Mouse (Mus musculus) left cerebral cortex, postnatal 25 days (tissue): ENCODE results near the gene Hs6st3. TPM values are rescaled to one million over a fixed set of nuclear protein-coding genes. Genes with fewer than 3 reads are reported as not detected.
A peak's percentile ranks its signal among the peaks of the same experiment; 100 is the strongest.
"Not testable (repeated sequence)": the region's sequence is repeated elsewhere in the genome, so short reads cannot be mapped to it uniquely, and the experiment has no call there.

Experiments used
- DNase-seq, 2 experiments: peaks; one replicate each; pipeline ENCODE4 v3.0.0; 2022; ENCODE audit warnings: low spot score in 2 of 2, mixed read lengths in 1 of 2
- intact Hi-C: fragments of 180-260 bp; cut with DNase I; formaldehyde crosslinking; loops from one replicate; pipeline ENCODE4 v1.15.1; 2025
- total RNA-seq, 2 experiments: library from RNA; stranded (reverse); gene quantifications; 2 replicates each; pipeline ENCODE4 v1.2.3; 2021

The Hs6st3 gene
- total RNA-seq, 2 experiments from 2014 or later: 72.5 to 72.6 TPM

- DNase-seq: peak in 1 of 2 experiments; percentile 50
- intact Hi-C loops: no loop called here
These were observed 89.7 kb downstream of the Hs6st3 start for GRCm38 (mm10) chr14:119227709-119228338.

DNA sequence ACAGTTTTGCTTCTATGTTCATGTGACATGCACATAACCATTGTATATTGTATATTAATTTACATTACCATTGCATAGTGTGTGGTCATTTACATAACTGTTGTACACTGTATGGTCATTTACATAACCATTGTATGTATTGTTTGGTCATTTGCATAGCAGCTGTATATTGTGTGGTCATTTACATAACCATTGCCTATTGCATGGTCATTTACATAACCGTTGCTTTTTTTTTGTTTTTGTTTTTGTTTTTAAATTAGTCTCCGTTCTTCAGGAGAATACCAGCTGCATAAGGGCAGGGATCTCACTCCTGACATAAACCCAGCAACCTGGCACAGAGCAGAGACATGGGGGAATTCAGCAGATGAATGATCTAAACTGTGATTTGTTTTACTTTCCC lies 95.5 kb downstream of the Hs6st3 start:
- DNase-seq: no peak
- intact Hi-C loops: no loop called here

DNA sequence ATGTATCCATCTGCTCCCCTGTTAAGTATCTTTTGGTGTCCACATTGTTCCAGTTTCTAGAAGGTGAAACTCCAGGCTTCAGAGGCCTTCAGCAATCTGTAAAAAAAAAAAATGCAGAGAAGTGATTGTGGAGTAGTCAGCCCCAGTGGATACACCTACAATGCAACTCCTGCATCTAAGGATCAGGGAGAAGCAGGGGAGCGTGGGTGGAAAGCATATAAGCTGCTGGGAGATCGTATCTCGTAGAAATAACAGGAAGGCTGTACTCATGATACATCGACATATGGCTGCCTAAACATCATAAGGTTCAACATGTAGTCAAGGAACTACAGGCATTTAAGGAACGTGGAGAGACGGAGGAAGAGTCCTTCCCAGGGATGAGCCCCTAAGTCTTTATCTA lies 109.0 kb downstream of the Hs6st3 start:
- intact Hi-C loops: no loop called here
- DNase-seq: peak in 1 of 2 experiments; percentile 67

DNA sequence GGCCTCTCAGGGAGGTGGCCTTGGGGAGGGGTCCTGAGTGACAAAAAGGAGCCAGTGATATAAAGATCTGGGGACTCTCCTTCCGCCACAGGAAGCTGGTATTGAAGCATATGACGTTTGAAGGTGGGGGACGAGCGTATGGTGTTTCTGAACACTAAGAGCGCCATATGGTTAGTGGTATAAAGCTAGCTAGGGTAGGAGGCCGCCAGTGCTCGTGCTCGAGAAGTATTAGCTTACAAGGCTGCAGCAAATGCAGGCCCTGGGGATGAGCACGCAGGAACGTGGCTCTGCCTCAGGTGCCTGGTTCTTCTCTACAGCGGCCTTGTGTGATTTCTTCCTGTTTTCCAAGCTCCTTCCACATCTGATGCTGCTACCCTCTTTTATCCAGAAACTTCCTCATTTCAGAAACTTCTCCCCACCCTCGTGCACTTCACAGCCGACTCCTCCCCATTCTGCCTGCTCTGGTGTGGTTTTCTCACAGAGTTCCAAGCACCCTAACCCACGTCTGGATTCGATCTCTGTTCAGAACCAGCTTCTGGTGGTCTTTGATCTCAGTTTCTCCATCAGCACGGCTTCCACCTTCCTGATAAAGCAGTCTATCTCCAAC lies 110.0 kb downstream of the Hs6st3 start:
- peak; percentile 45 to 87 for DNase-seq

GRCm38 (mm10) chr14:119250353-119250752 lies 112.2 kb downstream of the Hs6st3 start:
- intact Hi-C loops: no loop called here
- no peak for DNase-seq

More for the DNA sequence above, 110.0 kb downstream of the Hs6st3 start:
- intact Hi-C loops: no loop called here

GRCm38 (mm10) chr14:119255396-119255795 lies 117.3 kb downstream of the Hs6st3 start:
- intact Hi-C loops: no loop called here
- peak in 1 of 2 experiments; percentile 50 for DNase-seq

DNA sequence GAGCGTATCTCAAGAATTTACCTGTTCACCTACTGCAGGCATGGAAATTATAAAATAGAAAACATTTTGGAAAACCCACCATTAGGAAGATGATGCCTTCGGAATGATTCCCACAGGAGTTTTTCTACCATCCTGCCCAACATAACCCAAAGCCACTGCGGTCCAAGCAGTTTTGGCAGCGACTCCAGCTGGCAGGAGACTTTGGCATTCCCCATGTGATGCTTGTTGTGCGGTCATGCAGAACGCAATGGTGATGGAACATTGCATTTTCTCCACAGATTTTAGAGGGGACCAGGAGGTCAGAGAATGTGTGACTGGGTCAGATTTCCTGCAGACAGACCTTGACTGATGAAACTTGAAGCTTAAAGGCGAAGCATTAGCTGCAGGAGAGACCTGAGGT lies 118.9 kb downstream of the Hs6st3 start:
- intact Hi-C loops: no loop called here
- no peak for DNase-seq

GRCm38 (mm10) chr14:119260176-119260962 lies 122.2 kb downstream of the Hs6st3 start:
- intact Hi-C loops: no loop called here
- DNase-seq: no peak

DNA sequence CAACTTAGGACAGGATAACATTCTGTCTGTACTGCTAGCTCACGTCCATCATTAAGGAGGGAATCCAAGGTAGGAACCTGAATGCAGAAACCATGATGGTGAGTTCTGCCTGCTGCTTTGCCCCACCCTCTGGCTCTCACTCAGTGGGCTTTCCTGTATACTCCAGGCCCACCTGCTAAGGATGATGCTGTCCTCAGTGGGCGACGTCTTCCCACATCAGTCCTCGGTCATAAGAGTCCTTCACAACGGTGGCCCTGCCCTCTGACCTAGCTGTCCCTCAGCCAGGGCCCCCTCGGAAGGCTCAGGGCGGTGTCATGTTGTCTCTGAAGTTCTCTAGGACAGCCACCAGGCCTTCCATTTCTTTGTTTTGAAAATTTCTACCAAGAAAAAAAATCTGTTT lies 128.2 kb downstream of the Hs6st3 start:
- intact Hi-C loops: no loop called here
- no peak for DNase-seq

- intact Hi-C loops: no loop called here
- DNase-seq: no peak
These were observed 134.9 kb downstream of the Hs6st3 start for GRCm38 (mm10) chr14:119273088-119273487.

GRCm38 (mm10) chr14:119278156-119278555 lies 140.0 kb downstream of the Hs6st3 start:
- DNase-seq, intact Hi-C loops: not testable (repeated sequence)

- DNase-seq: no peak
- intact Hi-C loops: no loop called here
These were observed 145.8 kb downstream of the Hs6st3 start for GRCm38 (mm10) chr14:119283951-119284350.

- no peak for DNase-seq
- intact Hi-C loops: no loop called here
These were observed 151.5 kb downstream of the Hs6st3 start for GRCm38 (mm10) chr14:119289668-119290067.

GRCm38 (mm10) chr14:119294071-119294470 lies 155.9 kb downstream of the Hs6st3 start:
- intact Hi-C loops: no loop called here
- no peak for DNase-seq

- intact Hi-C loops: no loop called here
- DNase-seq: peak; percentile 9 to 78
These were observed 168.3 kb downstream of the Hs6st3 start for GRCm38 (mm10) chr14:119306461-119306860.

- intact Hi-C loops: no loop called here
- DNase-seq: no peak
These were observed 180.2 kb downstream of the Hs6st3 start for GRCm38 (mm10) chr14:119318379-119318778.

GRCm38 (mm10) chr14:119347236-119347635 lies 209.1 kb downstream of the Hs6st3 start:
- intact Hi-C loops: no loop called here
- DNase-seq: peak; percentile 19 to 59

GRCm38 (mm10) chr14:119361414-119361813 lies 223.3 kb downstream of the Hs6st3 start:
- DNase-seq: no peak

GRCm38 (mm10) chr14:119367866-119368425 lies 229.8 kb downstream of the Hs6st3 start:
- DNase-seq: peak in 1 of 2 experiments; percentile 5
- intact Hi-C loops: no loop called here

More at GRCm38 (mm10) chr14:119361414-119361813, 223.3 kb downstream of the Hs6st3 start:
- intact Hi-C loops: no loop called here

DNA sequence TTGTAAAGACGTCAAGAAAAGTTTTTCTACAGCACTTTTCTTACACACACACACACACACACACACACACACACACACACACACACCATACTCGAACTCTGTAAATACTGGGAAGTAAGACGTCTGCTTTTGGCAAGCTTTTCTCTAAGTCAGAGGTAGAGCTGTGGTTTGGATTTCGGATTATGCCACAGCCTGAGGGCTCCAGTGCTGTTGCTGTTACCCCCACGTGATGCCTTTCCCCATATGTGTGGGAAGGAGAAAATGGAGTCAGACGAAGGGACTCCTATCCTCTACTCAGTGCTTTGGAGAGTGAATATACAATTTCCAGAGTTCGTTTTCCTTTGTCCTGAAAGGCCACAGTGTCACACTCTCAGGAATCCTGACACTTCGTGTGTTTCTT lies 231.1 kb downstream of the Hs6st3 start:
- intact Hi-C loops: no loop called here

More for the DNA sequence above, 231.1 kb downstream of the Hs6st3 start:
- no peak for DNase-seq
